Mouse (Mus musculus) stomach, postnatal 0 days (tissue): ENCODE data around the gene Txnrd1.

Experiments used
- CTCF ChIP-seq: IDR thresholded peaks from 2 replicates; pipeline ENCODE4 v1.5.1; 2016; ENCODE audit warnings: antibody characterized with exemption, low read depth, mild to moderate bottlenecking, moderate library complexity
- EP300 ChIP-seq: optimal IDR thresholded peaks from 2 replicates; pipeline ENCODE3; 2016; ENCODE audit warnings: antibody characterized with exemption

DNA sequence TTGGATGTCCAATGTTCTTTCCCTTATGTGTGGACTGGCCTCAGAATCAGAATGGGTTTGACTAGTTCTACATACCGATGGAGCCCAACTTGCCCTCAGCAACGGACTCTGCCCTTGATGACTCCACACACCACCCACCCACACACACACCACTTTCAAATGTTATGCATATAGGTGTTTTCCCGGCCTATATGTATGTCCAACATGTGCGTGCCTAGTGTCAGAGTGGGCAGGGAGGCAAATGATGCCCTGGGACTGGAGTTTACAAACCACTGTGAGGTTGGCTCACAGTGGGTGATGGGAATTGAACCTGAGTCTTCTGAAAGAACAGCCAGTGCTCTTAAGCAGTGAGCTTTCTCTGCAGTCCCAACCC is 36.6 kb upstream of the Txnrd1 start:
- TF ChIP-seq EP300, result no peak
- no peak for TF ChIP-seq CTCF
